In genomic region chr13:97007501-97008265, GRCm38 (mm10) we compare ENCODE assay signal across 8 mouse cellular contexts. TPM values are rescaled to one million over a fixed set of nuclear protein-coding genes. Genes with fewer than 3 reads are reported as not detected.
DNase-seq lines count a peak whose midpoint lies in the region; ATAC-seq and TF ChIP-seq lines count a peak whose summit lies in the region.

No protein-coding gene starts in this region.

- no peak for DNase-seq in kidney, adult 8-10 months
- DNase-seq in Patski (ENCODE audit: low read depth, low spot score) = no peak
- DNase-seq in hindbrain, postnatal 0 days (ENCODE audit: low spot score) = peak; percentile 73
- DNase-seq in spleen, adult 18-20 months = no peak

- 0 out of 2 replicates have a peak, but pooled peaks cover 3% of the 10 kb centered on the region for H3K4me1 ChIP-seq in kidney, embryonic 14.5 days (ENCODE audit: control insufficient read depth, insufficient read depth, low read length)
- peaks cover 12% of the 10 kb centered on the region for H3K4me1 ChIP-seq in embryonic facial prominence, embryonic 13.5 days
- H3K4me1 ChIP-seq in hindbrain, postnatal 0 days (ENCODE audit: insufficient read depth, low read length) = no peaks in the 10 kb centered on the region
- peaks cover 18% of the 10 kb centered on the region for H3K4me1 ChIP-seq in liver, embryonic 16.5 days (ENCODE audit: control insufficient read depth, low read depth, low read length)
- H3K4me1 ChIP-seq in stomach, embryonic 14.5 days (ENCODE audit: control insufficient read depth, insufficient read depth, low read length) = no peaks in the 10 kb centered on the region; the same call in 1 of the 2 replicates

- CTCF ChIA-PET in Patski (lab: Charles Lee) = interaction anchor here (5.5 kb wide), 1 partner anchor 64 kb away, joined by 21 read pairs; no protein-coding TSS in a partner anchor

- ATAC-seq in kidney, embryonic 14.5 days (ENCODE audit: low FRiP score, low TSS enrichment) = peak; percentile 78
- ATAC-seq in Patski = peak; percentile 4
- ATAC-seq in embryonic facial prominence, embryonic 13.5 days (ENCODE audit: insufficient number of reproducible peaks, insufficient read depth, low FRiP score, low TSS enrichment, low read depth) = 0 out of 2 replicates have a peak, but pooled peaks have one; percentile 20
- ATAC-seq in hindbrain, postnatal 0 days = peak; percentile 84
- ATAC-seq in liver, embryonic 16.5 days (ENCODE audit: low read depth) = peak; percentile 93
- ATAC-seq in stomach, embryonic 14.5 days (ENCODE audit: insufficient number of reproducible peaks, insufficient read depth, low FRiP score, low read depth) = peak; percentile 71; the same call in 1 of the 2 replicates

- WGBS in kidney, embryonic 14.5 days = 2% methylated on average over 18 of the region's 21 CpGs
- under 1% methylated on average over 20 of the region's 21 CpGs for WGBS in embryonic facial prominence, embryonic 13.5 days
- WGBS in hindbrain, postnatal 0 days = 3% methylated on average over 19 of the region's 21 CpGs
- WGBS in liver, embryonic 16.5 days (ENCODE audit: insufficient replicate concordance) = 2% methylated on average over 18 of the region's 21 CpGs
- WGBS in stomach, embryonic 14.5 days = under 1% methylated on average over 18 of the region's 21 CpGs

- H3K9ac ChIP-seq in kidney, embryonic 14.5 days (ENCODE audit: low read depth, low read length) = peak overlapping the region; percentile 54
- H3K9ac ChIP-seq in embryonic facial prominence, embryonic 13.5 days = peak overlapping the region; percentile 59
- peak overlapping the region; percentile 28 for H3K9ac ChIP-seq in hindbrain, postnatal 0 days (replicated peaks; ENCODE audit: low read length)
- H3K9ac ChIP-seq in liver, embryonic 16.5 days (ENCODE audit: low read depth, low read length) = peak overlapping the region; percentile 57
- no peak overlapping the region for H3K9ac ChIP-seq in stomach, embryonic 14.5 days (replicated peaks; ENCODE audit: low read depth, low read length)

- POLR2A ChIA-PET in Patski (lab: Charles Lee) = no interaction called here

- no peaks in the 10 kb centered on the region for H3K9me3 ChIP-seq in kidney, embryonic 14.5 days (ENCODE audit: control insufficient read depth, low read length)
- H3K9me3 ChIP-seq in embryonic facial prominence, embryonic 13.5 days = no peaks in the 10 kb centered on the region
- no peaks in the 10 kb centered on the region for H3K9me3 ChIP-seq in hindbrain, postnatal 0 days (ENCODE audit: low read length)
- H3K9me3 ChIP-seq in liver, embryonic 16.5 days (replicated peaks; ENCODE audit: control insufficient read depth, low read length) = no peaks in the 10 kb centered on the region
- H3K9me3 ChIP-seq in stomach, embryonic 14.5 days (ENCODE audit: control insufficient read depth, low read depth, low read length) = no peaks in the 10 kb centered on the region

- H3K4me3 ChIP-seq in kidney, embryonic 14.5 days (ENCODE audit: low read length) = peak overlapping the region; percentile 45
- H3K4me3 ChIP-seq in embryonic facial prominence, embryonic 13.5 days = peak overlapping the region; percentile 42
- peak overlapping the region; percentile 38 for H3K4me3 ChIP-seq in hindbrain, postnatal 0 days (ENCODE audit: low read length)
- peak overlapping the region; percentile 63 for H3K4me3 ChIP-seq in liver, embryonic 16.5 days (ENCODE audit: low read depth, low read length)
- H3K4me3 ChIP-seq in stomach, embryonic 14.5 days (ENCODE audit: low read depth, low read length) = peak overlapping the region; percentile 33

- H3K36me3 ChIP-seq in kidney, embryonic 14.5 days (ENCODE audit: control insufficient read depth, insufficient read depth, low read length) = no peaks in the 10 kb centered on the region
- H3K36me3 ChIP-seq in embryonic facial prominence, embryonic 13.5 days = no peaks in the 10 kb centered on the region
- H3K36me3 ChIP-seq in hindbrain, postnatal 0 days (ENCODE audit: insufficient read depth, low read length) = no peaks in the 10 kb centered on the region
- H3K36me3 ChIP-seq in liver, embryonic 16.5 days (ENCODE audit: control insufficient read depth, insufficient read depth) = no peaks in the 10 kb centered on the region
- no peaks in the 10 kb centered on the region for H3K36me3 ChIP-seq in stomach, embryonic 14.5 days (ENCODE audit: control insufficient read depth, insufficient read depth, low read length)

- H3K4me2 ChIP-seq in kidney, embryonic 14.5 days (replicated peaks; ENCODE audit: low read depth, low read length) = peak overlapping the region; percentile 77
- H3K4me2 ChIP-seq in embryonic facial prominence, embryonic 13.5 days = peak overlapping the region; percentile 73
- H3K4me2 ChIP-seq in hindbrain, postnatal 0 days (ENCODE audit: low read depth, low read length) = peak overlapping the region; percentile 92
- peak overlapping the region; percentile 94 for H3K4me2 ChIP-seq in liver, embryonic 16.5 days (ENCODE audit: low read depth, low read length)
- H3K4me2 ChIP-seq in stomach, embryonic 14.5 days (replicated peaks; ENCODE audit: low read depth, low read length) = peak overlapping the region; percentile 76

- TF ChIP-seq CTCF in Patski (IDR thresholded peaks at IDR 0.05) = peak; percentile 28
- no peak for TF ChIP-seq CTCF in hindbrain, postnatal 0 days (IDR thresholded peaks at IDR 0.05; ENCODE audit: low read depth)

- in situ Hi-C loops in Patski (cut with MboI; ENCODE audit: low pct_unique_long_range_greater_than_20kb) = loop anchor here (5.0 to 10.0 kb wide), 2 partner anchors 80 to 153 kb away; no protein-coding TSS in a partner anchor

- no peak overlapping the region for H3K27ac ChIP-seq in kidney, embryonic 14.5 days (ENCODE audit: low read depth, low read length)
- no peak overlapping the region for H3K27ac ChIP-seq in embryonic facial prominence, embryonic 13.5 days
- H3K27ac ChIP-seq in hindbrain, postnatal 0 days = no peak overlapping the region
- H3K27ac ChIP-seq in liver, embryonic 16.5 days (ENCODE audit: low read length) = peak overlapping the region; percentile 74
- H3K27ac ChIP-seq in stomach, embryonic 14.5 days (ENCODE audit: low read length) = no peak overlapping the region

- H3K27me3 ChIP-seq in kidney, embryonic 14.5 days (ENCODE audit: control insufficient read depth, insufficient read depth, low read length) = no peaks in the 10 kb centered on the region
- no peaks in the 10 kb centered on the region for H3K27me3 ChIP-seq in Patski
- no peaks in the 10 kb centered on the region for H3K27me3 ChIP-seq in embryonic facial prominence, embryonic 13.5 days
- no peaks in the 10 kb centered on the region for H3K27me3 ChIP-seq in hindbrain, postnatal 0 days (ENCODE audit: insufficient read depth, low read length)
- H3K27me3 ChIP-seq in liver, embryonic 16.5 days (ENCODE audit: control insufficient read depth, insufficient read depth, low read depth, low read length) = no peaks in the 10 kb centered on the region
- no peaks in the 10 kb centered on the region for H3K27me3 ChIP-seq in stomach, embryonic 14.5 days (ENCODE audit: control insufficient read depth, insufficient read depth, low read length)

RNA-seq across cellular contexts. Expression of gene 1700029F12Rik, which starts 26.5 kb away (rescaled TPM):
- polyA plus RNA-seq in kidney, embryonic 14.5 days (2014; fragmentation: Nextera tagmentation; extraction: Ambion mirVana) = not detected in 2 replicates
- polyA plus RNA-seq in Patski (2021) = not detected
- polyA plus RNA-seq in embryonic facial prominence, embryonic 13.5 days (2015; fragmentation: Nextera tagmentation; extraction: Ambion mirVana) = not detected in 2 replicates
- total RNA-seq in hindbrain, postnatal 0 days (2014; rRNA removed) = not detected in 2 replicates
- not detected in 2 replicates for polyA plus RNA-seq in hindbrain, postnatal 0 days (2015; fragmentation: Nextera tagmentation; extraction: Ambion mirVana)
- not detected in 2 replicates for polyA plus RNA-seq in liver, embryonic 16.5 days (2015; fragmentation: Nextera tagmentation; extraction: Ambion mirVana)
- not detected in 2 replicates for polyA plus RNA-seq in stomach, embryonic 14.5 days (2014; fragmentation: Nextera tagmentation; extraction: Ambion mirVana)

RNA-seq across cellular contexts. Expression of gene Fam169a, which starts 59.4 kb away (rescaled TPM):
- polyA plus RNA-seq in kidney, embryonic 14.5 days (2014; fragmentation: Nextera tagmentation; extraction: Ambion mirVana) = 2.7 and 4.7 TPM in 2 replicates
- polyA plus RNA-seq in Patski (2021) = 0.31 TPM
- 4.0 and 4.1 TPM in 2 replicates for polyA plus RNA-seq in embryonic facial prominence, embryonic 13.5 days (2015; fragmentation: Nextera tagmentation; extraction: Ambion mirVana)
- 25.7 and 27.8 TPM in 2 replicates for total RNA-seq in hindbrain, postnatal 0 days (2014; rRNA removed)
- 22.3 and 24.8 TPM in 2 replicates for polyA plus RNA-seq in hindbrain, postnatal 0 days (2015; fragmentation: Nextera tagmentation; extraction: Ambion mirVana)
- polyA plus RNA-seq in liver, embryonic 16.5 days (2015; fragmentation: Nextera tagmentation; extraction: Ambion mirVana) = 0.58 and 0.83 TPM in 2 replicates
- polyA plus RNA-seq in stomach, embryonic 14.5 days (2014; fragmentation: Nextera tagmentation; extraction: Ambion mirVana) = 5.4 and 5.6 TPM in 2 replicates

Comparison
In these comparisons a context has a peak if more than half of its experiments do, and no peak if none do; other contexts are left out.
1. ATAC-seq: peak in every context shown above with its lines; median percentile 93 in liver, embryonic 16.5 days; 84 in hindbrain, postnatal 0 days; 78 in kidney, embryonic 14.5 days; 71 in stomach, embryonic 14.5 days; 20 in embryonic facial prominence, embryonic 13.5 days; 4 in Patski.